Mouse (Mus musculus): ENCODE data around the gene Rabggtb.

GRCm38 (mm10) chr3:153940486-153940885 is 27.7 kb upstream of the Rabggtb start:
- TF ChIP-seq POLR2A (IDR thresholded peaks at IDR 0.05; ENCODE audit: borderline replicate concordance, insufficient read depth, low read length) = no peak
- TF ChIP-seq CTCF (IDR thresholded peaks at IDR 0.05; ENCODE audit: borderline replicate concordance, insufficient read depth, low read depth, low read length) = no peak

Data from cerebellum, adult 2 months (tissue).